Mouse (Mus musculus) heart, embryonic 13.5 days (tissue): ENCODE data around the gene Spint2. TPM values are rescaled to one million over a fixed set of nuclear protein-coding genes. Genes with fewer than 3 reads are reported as not detected.
"Not testable (repeated sequence)": the region's sequence is repeated elsewhere in the genome, so short reads cannot be mapped to it uniquely, and the experiment has no call there.

ENCODE experiments used
- ATAC-seq: fragments of 200-750 bp; cut with Nextera tagmentation; 2 replicates; pipeline ENCODE4 v1.8.0; 2017; ENCODE audit warnings: moderate TSS enrichment; ENCODE audit not compliant: insufficient number of reproducible peaks, low FRiP score, low TSS enrichment; ENCODE audit errors: extremely low read depth
- H3K27ac ChIP-seq: fragments of 300-500 bp; sonication (generic); replicated peaks from 2 replicates; pipeline ENCODE4 v1.5.1; 2015; ENCODE audit warnings: moderate library complexity, mild to moderate bottlenecking, inconsistent platforms
- H3K27me3 ChIP-seq: fragments of 300-500 bp; sonication (generic); replicated peaks from 2 replicates; pipeline ENCODE4 v1.6.1; 2015; ENCODE audit warnings: mild to moderate bottlenecking, inconsistent platforms
- H3K36me3 ChIP-seq: fragments of 300-500 bp; sonication (generic); 2 replicates; pipeline ENCODE4 v1.6.1; 2015; ENCODE audit warnings: mild to moderate bottlenecking, inconsistent platforms
- H3K4me1 ChIP-seq: fragments of 300-500 bp; sonication (generic); 2 replicates; pipeline ENCODE4 v1.6.1; 2015; ENCODE audit warnings: inconsistent platforms
- H3K4me2 ChIP-seq: fragments of 300-500 bp; sonication (generic); 2 replicates; pipeline ENCODE4 v1.6.1; 2015; ENCODE audit warnings: inconsistent platforms, mild to moderate bottlenecking, moderate library complexity
- H3K4me3 ChIP-seq: fragments of 300-500 bp; sonication (generic); 2 replicates; pipeline ENCODE4 v1.5.1; 2015; ENCODE audit warnings: moderate library complexity, mild to moderate bottlenecking, inconsistent platforms
- H3K9ac ChIP-seq: fragments of 300-500 bp; sonication (generic); 2 replicates; pipeline ENCODE4 v1.6.1; 2015; ENCODE audit warnings: inconsistent platforms, mild to moderate bottlenecking, moderate library complexity
- H3K9me3 ChIP-seq: fragments of 300-500 bp; sonication (generic); 2 replicates; pipeline ENCODE4 v1.6.1; 2016; ENCODE audit warnings: inconsistent platforms
- WGBS: fragments of 180-500 bp; shearing (Covaris S2); methylation state at CpG from one replicate; pipeline ENCODE4 v1.1.7; 2015; ENCODE audit warnings: mixed read lengths; 5-methylcytosine and 5-hydroxymethylcytosine counted together
- polyA plus RNA-seq: library from polyadenylated mRNA; unstranded; fragments of >200 nt; fragmentation: Nextera tagmentation; extraction: Ambion mirVana; gene quantifications from 2 replicates; pipeline ENCODE4 v1.2.1, GENCODE M21; 2015

Gene Spint2
- polyA plus RNA-seq, 1 experiment from 2014 or later: 111 TPM

GRCm38 (mm10) chr7:29212775-29213560, 68.7 kb downstream of the Spint2 start:
- H3K9ac ChIP-seq, H3K27ac ChIP-seq, ATAC-seq, H3K4me1 ChIP-seq: not testable (repeated sequence)
- Histone ChIP-seq H3K4me3 (peak overlapping the region; percentile 58), H3K4me2 (peak overlapping the region; percentile 69), H3K36me3 (peaks cover 11% of the 10 kb centered on the region; the same call in 1 of the 2 replicates), H3K9me3 (peaks cover 13% of the 10 kb centered on the region; the same call in 1 of the 2 replicates), H3K27me3 (peaks cover 16% of the 10 kb centered on the region)
- 14% methylated on average over 40 of the region's 40 CpGs for WGBS

GRCm38 (mm10) chr7:29212199-29212765, 69.4 kb downstream of the Spint2 start:
- H3K27ac ChIP-seq: no peak overlapping the region
- peak overlapping the region; percentile 69 for H3K4me2 ChIP-seq
- peaks cover 8% of the 10 kb centered on the region; the same call in 1 of the 2 replicates for H3K4me1 ChIP-seq
- peaks cover 13% of the 10 kb centered on the region; the same call in 1 of the 2 replicates for H3K9me3 ChIP-seq
- no peak for ATAC-seq
- peaks cover 6% of the 10 kb centered on the region; the same call in 1 of the 2 replicates for H3K36me3 ChIP-seq
- no peak overlapping the region for H3K9ac ChIP-seq
- peak overlapping the region; percentile 58 for H3K4me3 ChIP-seq
- H3K27me3 ChIP-seq: peaks cover 16% of the 10 kb centered on the region
- WGBS: 10% methylated on average over 26 of the region's 26 CpGs

- ATAC-seq: peak; percentile 32
- Histone ChIP-seq H3K4me2 (peak overlapping the region; percentile 69), H3K27ac (peak overlapping the region; percentile 71), H3K4me1 (peaks cover 8% of the 10 kb centered on the region; the same call in 1 of the 2 replicates), H3K36me3 (peaks cover under 1% of the 10 kb centered on the region; the same call in 1 of the 2 replicates), H3K27me3 (peaks cover 16% of the 10 kb centered on the region), H3K9ac (peak overlapping the region; percentile 71), H3K9me3 (peaks cover 9% of the 10 kb centered on the region; the same call in 1 of the 2 replicates), H3K4me3 (peak overlapping the region; percentile 58)
- WGBS: 3% methylated on average over 34 of the region's 34 CpGs
Measured at GRCm38 (mm10) chr7:29211415-29212198, 70.1 kb downstream of the Spint2 start.

- Histone ChIP-seq H3K9ac (peak overlapping the region; percentile 71), H3K27me3 (peaks cover 16% of the 10 kb centered on the region), H3K4me2 (peak overlapping the region; percentile 69), H3K4me3 (peak overlapping the region; percentile 58), H3K27ac (peak overlapping the region; percentile 71)
- H3K36me3 ChIP-seq, H3K9me3 ChIP-seq, H3K4me1 ChIP-seq: not testable (repeated sequence)
- ATAC-seq: peak; percentile 51; the same call in 1 of the 2 replicates
- WGBS: 22% methylated on average over 14 of the region's 15 CpGs
Measured at GRCm38 (mm10) chr7:29211013-29211412, 70.7 kb downstream of the Spint2 start.

Other genes with a start within 250 kb of the Spint2 start
- gene Ryr1, start 156.7 kb downstream of the Spint2 start, polyA plus RNA-seq: 0.19 and 0.31 TPM in 2 replicates
- gene Rasgrp4, start 147.1 kb downstream of the Spint2 start, polyA plus RNA-seq: 0.56 and 0.62 TPM in 2 replicates
- gene Fam98c, start 125.7 kb downstream of the Spint2 start, polyA plus RNA-seq: 11.0 and 11.9 TPM in 2 replicates
- 0.33 and 0.48 TPM in 2 replicates for gene Ggn, start 111.7 kb downstream of the Spint2 start, polyA plus RNA-seq
- gene Spred3, start 111.5 kb downstream of the Spint2 start, polyA plus RNA-seq: 1.3 and 1.5 TPM in 2 replicates
- gene Psmd8, start 101.2 kb downstream of the Spint2 start, polyA plus RNA-seq: 209 and 219 TPM in 2 replicates
- gene Catsperg1, start 67.9 kb downstream of the Spint2 start, polyA plus RNA-seq: 0.41 and 0.42 TPM in 2 replicates
- gene Kcnk6, start 49.4 kb downstream of the Spint2 start, polyA plus RNA-seq: 1.6 and 1.7 TPM in 2 replicates
- 107 and 117 TPM in 2 replicates for gene Yif1b, start 43.6 kb downstream of the Spint2 start, polyA plus RNA-seq
- 5.7 and 7.3 TPM in 2 replicates for gene 2200002D01Rik, start 33.4 kb downstream of the Spint2 start, polyA plus RNA-seq
- gene Ppp1r14a, start 7.4 kb upstream of the Spint2 start, polyA plus RNA-seq: 13.3 and 14.9 TPM in 2 replicates
- 2.0 and 3.7 TPM in 2 replicates for gene Dpf1, start 22.0 kb upstream of the Spint2 start, polyA plus RNA-seq
- gene Sipa1l3, start 236.7 kb upstream of the Spint2 start, polyA plus RNA-seq: 3.9 and 4.1 TPM in 2 replicates